Mouse (Mus musculus) embryonic facial prominence, embryonic 14.5 days (tissue): Measurements from ENCODE around the gene Slc1a3. TPM values are rescaled to one million over a fixed set of nuclear protein-coding genes. Genes with fewer than 3 reads are reported as not detected.

Experiments
- ATAC-seq: fragments of 200-750 bp; cut with Nextera tagmentation; 2 replicates; pipeline ENCODE4 v1.8.0; 2017; ENCODE audit warnings: low read depth, moderate number of reproducible peaks, moderate TSS enrichment
- DNase-seq: peaks from one replicate; pipeline ENCODE4 v3.0.0-alpha.2; 2015; ENCODE audit warnings: low spot score
- H3K27ac ChIP-seq: fragments of 300-500 bp; sonication (generic); replicated peaks from 2 replicates; pipeline ENCODE4 v1.5.1; 2014; ENCODE audit warnings: low read depth, mild to moderate bottlenecking, low read length, moderate library complexity
- H3K27me3 ChIP-seq: fragments of 300-500 bp; sonication (generic); replicated peaks from 2 replicates; pipeline ENCODE4 v1.6.1; 2014; ENCODE audit warnings: low read length; ENCODE audit not compliant: control insufficient read depth, insufficient read depth
- H3K36me3 ChIP-seq: fragments of 300-500 bp; sonication (generic); 2 replicates; pipeline ENCODE4 v1.6.1; 2014; ENCODE audit warnings: low read length, mixed read lengths; ENCODE audit not compliant: control insufficient read depth, insufficient read depth
- H3K4me1 ChIP-seq: fragments of 300-500 bp; sonication (generic); 2 replicates; pipeline ENCODE4 v1.6.1; 2014; ENCODE audit warnings: antibody characterized with exemption, low read length; ENCODE audit not compliant: control insufficient read depth, insufficient read depth
- H3K4me2 ChIP-seq: fragments of 300-500 bp; sonication (generic); 2 replicates; pipeline ENCODE4 v1.6.1; 2014; ENCODE audit warnings: low read depth, mild to moderate bottlenecking, low read length, moderate library complexity, mixed read lengths
- H3K4me3 ChIP-seq: fragments of 300-500 bp; sonication (generic); 2 replicates; pipeline ENCODE4 v1.5.1; 2014; ENCODE audit warnings: low read depth, mild to moderate bottlenecking, low read length
- H3K9ac ChIP-seq: fragments of 300-500 bp; sonication (generic); 2 replicates; pipeline ENCODE4 v1.6.1; 2014; ENCODE audit warnings: low read depth, mild to moderate bottlenecking, low read length, moderate library complexity, mixed read lengths
- H3K9me3 ChIP-seq: fragments of 300-500 bp; sonication (generic); 2 replicates; pipeline ENCODE4 v1.6.1; 2016; ENCODE audit warnings: low read length; ENCODE audit not compliant: control insufficient read depth
- WGBS: fragments of 180-500 bp; shearing (Covaris S2); extraction: QIAGEN DNeasy Blood & Tissue Kit; methylation state at CpG from one replicate; pipeline ENCODE4 v1.1.7; 2014; 5-methylcytosine and 5-hydroxymethylcytosine counted together
- polyA plus RNA-seq: library from polyadenylated mRNA; unstranded; fragments of >200 nt; fragmentation: Nextera tagmentation; extraction: Ambion mirVana; gene quantifications from 2 replicates; pipeline ENCODE4 v1.2.1, GENCODE M21; 2014

Slc1a3 gene
- 32.8 and 36.5 TPM in 2 replicates for polyA plus RNA-seq

- DNase-seq = peak; percentile 85
- Histone ChIP-seq H3K27me3 (no peaks in the 10 kb centered on the region), H3K36me3 (peaks cover 10% of the 10 kb centered on the region; the same call in 1 of the 2 replicates), H3K9me3 (no peaks in the 10 kb centered on the region), H3K27ac (peak within 1 kb of the TSS; percentile 81), H3K4me3 (peak within 1 kb of the TSS; percentile 68), H3K9ac (peak within 1 kb of the TSS; percentile 74), H3K4me1 (peaks cover 13% of the 10 kb centered on the region; the same call in 1 of the 2 replicates), H3K4me2 (peak within 1 kb of the TSS; percentile 71)
- WGBS = under 1% methylated on average over 34 of the region's 34 CpGs
- ATAC-seq = peak; percentile 92
Observed at GRCm38 (mm10) chr15:8710146-8711006, at the start of gene Slc1a3. TSS of gene Slc1a3 (minus strand) at chr15:8710764.

DNA sequence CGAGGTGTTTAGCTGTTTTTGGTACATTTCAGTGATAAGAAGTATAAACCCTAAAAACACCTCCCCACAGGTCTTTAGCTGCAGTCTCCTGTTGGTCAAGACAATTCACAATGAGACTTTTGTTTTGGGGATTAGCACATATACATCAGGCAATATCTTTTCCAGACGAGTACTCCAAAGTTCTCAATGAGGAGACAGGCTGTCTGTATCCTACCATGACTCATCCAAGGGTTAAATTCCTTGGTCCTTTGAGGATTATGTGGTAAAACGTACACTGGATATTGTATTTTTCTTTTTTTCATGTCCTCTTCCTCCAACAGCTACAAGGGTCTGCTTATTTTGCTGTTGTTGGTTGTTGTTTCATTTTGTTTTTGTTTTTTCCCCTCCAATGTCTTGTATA lies 48.5 kb upstream of the Slc1a3 start:
- H3K4me3 ChIP-seq = no peak overlapping the region
- H3K36me3 ChIP-seq = no peaks in the 10 kb centered on the region
- no peaks in the 10 kb centered on the region for H3K9me3 ChIP-seq
- no peak for ATAC-seq
- H3K27ac ChIP-seq = no peak overlapping the region
- DNase-seq = no peak
- H3K4me1 ChIP-seq = no peaks in the 10 kb centered on the region
- H3K9ac ChIP-seq = no peak overlapping the region
- 51% methylated on average over 3 of the region's 3 CpGs for WGBS
- H3K4me2 ChIP-seq = no peak overlapping the region
- no peaks in the 10 kb centered on the region for H3K27me3 ChIP-seq

- H3K36me3 ChIP-seq = no peaks in the 10 kb centered on the region
- 85% methylated on average over 6 of the region's 6 CpGs for WGBS
- ATAC-seq (no peak), DNase-seq (no peak)
- H3K9me3 ChIP-seq = no peaks in the 10 kb centered on the region
- H3K4me1 ChIP-seq = no peaks in the 10 kb centered on the region
- H3K4me3 ChIP-seq = no peak overlapping the region
- H3K9ac ChIP-seq = no peak overlapping the region
- H3K4me2 ChIP-seq = no peak overlapping the region
- no peak overlapping the region for H3K27ac ChIP-seq
- no peaks in the 10 kb centered on the region for H3K27me3 ChIP-seq
Observed at GRCm38 (mm10) chr15:8756441-8756840, 45.9 kb upstream of the Slc1a3 start.

DNA sequence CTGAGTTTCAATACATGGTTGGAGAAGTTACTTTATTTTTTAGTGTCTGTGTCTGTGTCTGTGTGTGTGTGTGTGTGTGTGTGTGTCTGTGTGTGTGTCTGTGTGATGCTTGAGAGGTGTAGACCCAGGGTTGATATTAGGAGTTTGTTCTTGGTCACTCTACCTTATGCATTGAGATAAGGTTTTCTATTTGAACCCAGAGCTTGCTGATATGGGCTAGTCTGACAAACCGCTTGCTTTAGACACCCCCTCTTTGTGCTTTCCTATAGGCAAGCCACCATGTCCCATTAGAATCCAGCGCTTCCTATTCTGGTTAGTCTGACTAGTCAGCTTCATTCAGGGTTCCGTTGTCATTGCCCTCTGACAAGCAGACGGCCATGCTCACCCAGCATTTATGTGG lies 39.2 kb upstream of the Slc1a3 start:
- Histone ChIP-seq H3K9me3 (no peaks in the 10 kb centered on the region), H3K4me3 (no peak overlapping the region), H3K36me3 (no peaks in the 10 kb centered on the region), H3K4me1 (no peaks in the 10 kb centered on the region), H3K27ac (no peak overlapping the region), H3K4me2 (no peak overlapping the region), H3K9ac (no peak overlapping the region), H3K27me3 (no peaks in the 10 kb centered on the region)
- 89% methylated on average over 4 of the region's 4 CpGs for whole genome bisulfite sequencing
- ATAC-seq (no peak), DNase-seq (no peak)

GRCm38 (mm10) chr15:8748771-8749170 lies 38.2 kb upstream of the Slc1a3 start:
- WGBS = 71% methylated on average over 1 of the region's 1 CpGs

GRCm38 (mm10) chr15:8741593-8741992 lies 31.0 kb upstream of the Slc1a3 start:
- ATAC-seq (no peak), DNase-seq (no peak)
- H3K4me3 ChIP-seq = no peak overlapping the region
- H3K36me3 ChIP-seq = no peaks in the 10 kb centered on the region
- H3K27ac ChIP-seq = no peak overlapping the region
- H3K9ac ChIP-seq = no peak overlapping the region
- H3K4me2 ChIP-seq = no peak overlapping the region
- no peaks in the 10 kb centered on the region for H3K27me3 ChIP-seq
- no peaks in the 10 kb centered on the region for H3K4me1 ChIP-seq
- 47% methylated on average over 6 of the region's 6 CpGs for WGBS
- H3K9me3 ChIP-seq = no peaks in the 10 kb centered on the region

More at GRCm38 (mm10) chr15:8748771-8749170, 38.2 kb upstream of the Slc1a3 start:
- no peak overlapping the region for H3K4me2 ChIP-seq
- ATAC-seq (no peak), DNase-seq (no peak)
- no peak overlapping the region for H3K4me3 ChIP-seq
- no peaks in the 10 kb centered on the region for H3K9me3 ChIP-seq
- H3K9ac ChIP-seq = no peak overlapping the region
- H3K27me3 ChIP-seq = no peaks in the 10 kb centered on the region
- H3K27ac ChIP-seq = no peak overlapping the region
- no peaks in the 10 kb centered on the region for H3K36me3 ChIP-seq
- no peaks in the 10 kb centered on the region for H3K4me1 ChIP-seq

DNA sequence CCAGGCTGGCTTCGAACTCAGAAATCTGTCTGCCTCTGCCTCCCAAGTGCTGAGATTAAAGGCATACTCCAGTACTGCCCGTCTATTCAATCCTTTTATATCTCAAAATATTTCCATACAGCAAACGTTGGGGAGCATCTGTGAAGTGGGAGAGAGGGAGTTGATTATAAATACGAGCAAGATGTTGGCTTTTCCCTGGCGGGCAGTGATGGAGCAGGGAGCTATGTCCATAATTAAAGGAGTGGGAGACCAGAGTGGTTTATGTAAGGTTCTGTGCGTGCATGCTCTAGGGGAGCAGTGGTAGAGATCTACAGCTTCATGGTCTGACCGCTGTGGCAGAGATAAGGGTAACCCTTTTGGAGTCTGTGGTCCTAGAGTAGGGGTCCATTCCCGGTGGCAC lies 30.2 kb upstream of the Slc1a3 start:
- Histone ChIP-seq H3K9ac (no peak overlapping the region), H3K36me3 (no peaks in the 10 kb centered on the region), H3K4me2 (no peak overlapping the region), H3K27ac (no peak overlapping the region), H3K4me1 (no peaks in the 10 kb centered on the region), H3K27me3 (no peaks in the 10 kb centered on the region), H3K9me3 (no peaks in the 10 kb centered on the region), H3K4me3 (no peak overlapping the region)
- ATAC-seq (no peak), DNase-seq (no peak)
- WGBS = 93% methylated on average over 7 of the region's 8 CpGs

DNA sequence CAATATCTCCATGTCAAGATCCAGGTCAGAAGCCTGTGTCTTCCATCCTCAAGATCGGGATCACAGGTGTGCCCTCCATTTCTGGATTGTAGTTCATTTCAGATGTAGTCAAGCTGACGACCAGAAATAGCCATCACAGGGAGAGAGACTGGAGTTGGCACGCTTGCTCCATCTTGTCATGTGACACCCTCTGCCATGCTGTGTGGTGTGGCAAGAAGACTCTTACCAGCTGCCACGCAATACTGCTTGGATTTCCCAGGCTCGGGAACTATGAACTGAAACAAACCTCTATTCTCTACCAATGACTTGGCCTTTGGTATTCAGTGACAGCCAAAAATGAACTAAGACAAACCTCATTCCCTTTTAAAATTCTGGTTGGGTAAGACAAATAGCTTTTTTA lies 27.6 kb upstream of the Slc1a3 start:
- 79% methylated on average over 5 of the region's 5 CpGs for WGBS
- Histone ChIP-seq H3K27ac (no peak overlapping the region), H3K4me1 (no peaks in the 10 kb centered on the region; the same call in 1 of the 2 replicates), H3K4me2 (no peak overlapping the region), H3K4me3 (no peak overlapping the region), H3K27me3 (no peaks in the 10 kb centered on the region), H3K9me3 (no peaks in the 10 kb centered on the region), H3K36me3 (no peaks in the 10 kb centered on the region), H3K9ac (no peak overlapping the region)
- DNase-seq = no peak
- ATAC-seq = no peak

- Histone ChIP-seq H3K27me3 (no peaks in the 10 kb centered on the region), H3K9ac (no peak overlapping the region), H3K4me2 (no peak overlapping the region), H3K4me3 (no peak overlapping the region), H3K9me3 (no peaks in the 10 kb centered on the region), H3K27ac (no peak overlapping the region), H3K36me3 (no peaks in the 10 kb centered on the region), H3K4me1 (no peaks in the 10 kb centered on the region; the same call in 1 of the 2 replicates)
- WGBS = 67% methylated on average over 6 of the region's 6 CpGs
- ATAC-seq (no peak), DNase-seq (no peak)
Observed at GRCm38 (mm10) chr15:8734363-8734739, 23.8 kb upstream of the Slc1a3 start.
